Mouse (Mus musculus): Measurements from ENCODE around the gene Fnbp1.

Fnbp1 gene

DNA sequence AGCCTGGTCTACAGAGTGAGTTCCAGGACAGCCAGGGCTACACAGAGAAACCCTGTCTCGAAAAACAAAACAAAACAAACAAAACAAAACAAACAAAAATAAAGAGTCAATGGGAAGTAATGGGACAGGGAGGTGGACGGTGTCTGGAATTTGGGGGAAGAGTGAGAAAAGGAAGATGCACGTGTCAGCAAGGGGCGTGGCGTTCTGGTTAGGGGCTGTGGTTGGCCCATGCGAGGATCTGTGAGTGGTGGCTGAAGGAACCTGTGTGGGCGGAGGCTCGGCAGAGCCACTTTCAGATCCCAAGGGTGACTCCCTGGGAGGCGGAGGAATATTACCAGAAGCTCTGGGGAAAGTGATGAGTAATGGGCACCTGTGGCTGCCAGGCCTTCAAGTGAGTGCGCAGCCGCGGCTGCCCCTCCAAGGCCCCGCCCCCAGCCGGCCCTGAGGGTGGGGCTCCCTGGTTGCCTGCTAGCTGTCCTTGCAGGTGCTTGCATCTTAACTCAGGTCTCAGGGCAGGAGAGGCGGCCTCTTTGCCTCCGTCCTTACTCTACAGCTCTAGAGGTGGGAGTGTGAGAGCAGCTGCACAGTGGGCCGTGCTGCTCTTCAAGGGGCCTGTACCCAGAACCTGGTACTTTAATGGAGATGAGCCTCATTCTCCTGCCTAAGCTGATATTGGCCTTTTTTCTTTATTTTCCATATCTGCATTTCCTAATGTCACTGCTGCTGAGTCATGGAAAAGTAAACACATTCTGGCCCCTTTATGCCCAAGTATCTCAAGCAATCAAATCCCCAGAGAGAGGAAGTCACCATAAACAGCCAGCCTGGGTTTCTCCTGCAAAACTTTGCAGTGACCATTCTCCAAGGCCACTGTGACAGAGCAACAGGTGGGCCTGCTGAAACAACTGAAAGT is 156.4 kb downstream of the Fnbp1 start:
- DNase-seq (ENCODE audit: extremely low read depth, low read depth, low spot score): peak; percentile 42

DNA sequence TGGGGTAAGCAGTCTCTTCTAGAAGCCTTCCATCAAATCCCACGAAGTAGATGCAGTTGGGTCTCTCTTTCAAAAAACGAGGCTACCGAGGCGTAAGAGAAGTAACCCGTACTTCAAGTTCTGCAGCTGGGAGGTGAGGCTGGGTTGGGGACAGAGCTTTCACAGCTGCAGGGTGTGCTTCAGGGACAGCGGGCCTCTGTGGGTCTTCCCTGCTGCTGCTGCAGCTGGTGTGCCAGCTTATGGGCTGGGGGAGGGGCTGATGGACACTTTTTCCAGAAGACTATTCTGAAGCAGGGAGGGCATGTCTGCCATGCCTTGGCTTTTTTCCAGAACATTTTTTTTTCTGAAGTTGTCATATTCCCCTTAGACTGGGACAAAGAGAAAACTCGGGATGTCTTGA is 158.8 kb downstream of the Fnbp1 start:
- DNase-seq (ENCODE audit: extremely low read depth, low read depth, low spot score): no peak

GRCm38 (mm10) chr2:30981790-30982513 is 159.9 kb downstream of the Fnbp1 start, which contains the start of the genes BC005624 and Usp20:
Gene BC005624 (minus strand): TSS chr2:30982201.
Gene Usp20 (plus strand): TSS chr2:30982279.
- peak; percentile 99 for DNase-seq (ENCODE audit: extremely low read depth, low read depth, low spot score)

Measured in fat pad, adult 2 months (tissue).